Mouse (Mus musculus) gastrocnemius, postnatal 25 days (tissue): ENCODE data around the gene 4930512M02Rik. TPM values are rescaled to one million over a fixed set of nuclear protein-coding genes. Genes with fewer than 3 reads are reported as not detected.
"Not testable (repeated sequence)": the region's sequence is repeated elsewhere in the genome, so short reads cannot be mapped to it uniquely, and the experiment has no call there.

Experiments used
- DNase-seq: peaks from one replicate; pipeline ENCODE4 v3.0.0; 2022
- long read RNA-seq, 2 experiments: library from polyadenylated mRNA; stranded (forward); transcript quantifications; one replicate each; pipeline ENCODE4 v2.0.0; 2021
- total RNA-seq, 2 experiments: library from RNA; stranded (reverse); gene quantifications; 1 replicate in 1 of 2; 2 replicates in 1 of 2; pipeline ENCODE4 v1.2.3; 2021

4930512M02Rik gene
- total RNA-seq = not detected
- long read RNA-seq, experiment 1 = 0 reads
- long read RNA-seq, experiment 2 = 0 reads

DNA sequence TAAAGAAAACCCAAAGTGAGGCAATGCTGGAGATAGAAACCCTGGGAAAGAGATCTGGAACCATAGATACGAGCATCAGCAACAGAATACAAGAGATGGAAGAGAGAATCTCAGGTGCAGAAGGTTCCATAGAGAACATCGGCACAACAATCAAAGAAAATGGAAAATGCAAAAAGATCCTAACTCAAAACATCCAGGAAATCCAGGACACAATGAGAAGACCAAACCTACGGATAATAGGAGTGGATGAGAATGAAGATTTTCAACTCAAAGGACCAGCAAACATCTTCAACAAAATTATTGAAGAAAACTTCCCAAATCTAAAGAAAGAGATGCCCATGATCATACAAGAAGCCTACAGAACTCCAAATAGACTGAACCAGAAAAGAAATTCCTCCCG lies at the start of gene 4930512M02Rik:
4930512M02Rik (minus strand) TSS at position 101 of the 400 bp plus-strand sequence.
- not testable (repeated sequence) for DNase-seq

GRCm38 (mm10) chr11:11677165-11677564 lies 49.5 kb upstream of the 4930512M02Rik start:
- no peak for DNase-seq

DNA sequence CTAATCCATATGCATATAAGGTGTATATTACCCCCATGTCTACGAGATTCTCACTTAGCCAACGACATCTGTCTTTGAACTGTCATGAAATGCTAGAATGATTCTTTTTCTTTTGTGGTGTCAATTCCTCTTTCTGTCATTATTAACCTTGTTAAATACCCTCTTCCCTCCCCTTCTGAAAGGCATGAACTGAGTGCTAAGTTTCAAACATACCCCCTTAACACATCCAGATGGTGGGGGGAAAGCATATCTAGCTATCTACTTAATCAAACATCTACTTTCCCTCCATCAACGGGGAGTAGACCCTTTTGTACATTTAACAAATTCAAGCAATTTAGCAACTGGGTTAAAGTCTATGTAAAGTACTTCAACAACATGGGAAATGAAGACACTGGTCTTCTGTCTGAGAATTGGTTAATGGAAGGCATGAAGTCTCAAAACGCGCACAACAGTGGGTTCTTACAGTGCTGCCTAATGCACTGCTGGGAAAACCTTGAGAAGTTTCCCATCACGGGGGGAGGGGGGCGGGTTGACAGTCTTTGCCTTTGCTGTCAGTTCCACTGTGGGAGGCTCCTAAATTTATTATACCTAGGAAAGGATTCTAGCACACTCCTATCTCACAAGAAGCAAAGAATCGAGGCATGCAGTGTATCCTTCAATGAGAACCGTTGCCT lies 48.6 kb upstream of the 4930512M02Rik start:
- no peak for DNase-seq

DNA sequence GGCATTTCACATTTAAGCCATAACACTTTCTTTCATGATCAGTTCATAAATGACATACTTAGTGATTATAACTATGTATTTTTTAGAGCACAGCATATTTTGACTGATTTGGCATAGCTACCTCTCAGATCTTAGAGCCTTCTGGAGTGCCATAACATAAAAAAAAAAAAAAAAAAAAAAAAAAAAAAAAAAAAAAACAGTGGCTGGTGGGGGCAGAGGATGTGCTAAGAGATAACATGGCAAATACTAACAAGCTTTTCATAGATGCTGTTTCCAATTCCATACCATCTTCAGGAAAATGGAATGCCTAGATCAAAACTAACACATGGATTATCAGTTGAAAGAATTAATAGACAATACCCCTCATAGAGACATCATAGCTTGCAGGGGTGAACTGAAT lies 47.4 kb upstream of the 4930512M02Rik start:
- DNase-seq = no peak

DNA sequence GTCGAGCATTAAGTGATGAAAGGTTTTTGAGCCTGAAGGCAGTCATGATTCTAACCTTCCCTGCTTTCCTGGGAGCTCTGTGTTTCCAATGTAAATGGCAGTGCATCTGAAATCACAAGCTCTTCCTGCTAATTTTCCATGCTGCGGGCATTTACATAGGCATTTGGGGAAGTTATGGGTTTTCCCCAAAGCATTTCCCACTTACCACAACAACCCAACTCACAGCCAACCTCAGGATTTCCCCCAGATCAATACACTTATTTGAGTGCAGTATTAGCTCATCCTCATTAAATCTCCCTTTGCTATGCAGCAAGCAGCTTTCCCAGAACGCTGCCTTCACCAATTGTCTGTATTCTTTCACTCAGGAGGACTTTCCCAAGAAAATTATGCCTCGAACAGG lies 45.3 kb upstream of the 4930512M02Rik start:
- no peak for DNase-seq

- DNase-seq = no peak
These were observed 40.3 kb upstream of the 4930512M02Rik start for GRCm38 (mm10) chr11:11667922-11668290.

GRCm38 (mm10) chr11:11667254-11667921 lies 39.8 kb upstream of the 4930512M02Rik start:
- no peak for DNase-seq

- DNase-seq = no peak
These were observed 33.0 kb upstream of the 4930512M02Rik start for GRCm38 (mm10) chr11:11660651-11661050.

DNA sequence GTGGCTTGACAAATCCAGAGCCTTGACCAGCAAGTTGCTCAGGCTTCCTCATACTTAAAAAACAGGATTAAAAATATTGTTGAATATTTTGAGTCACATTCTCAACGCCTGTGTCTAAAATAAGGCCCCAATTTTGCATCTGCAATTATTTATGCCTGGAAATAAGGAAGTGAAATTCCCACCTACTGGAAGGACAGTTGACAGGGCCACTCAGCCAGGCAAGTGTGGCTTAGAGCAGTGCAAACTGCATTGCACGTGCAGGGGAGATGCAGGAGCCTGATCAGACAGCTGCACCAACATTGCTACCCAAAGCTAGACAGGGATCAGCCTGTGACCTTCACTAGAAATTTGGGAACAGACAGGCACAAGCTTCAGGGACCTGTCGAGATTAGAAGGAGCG lies 31.2 kb upstream of the 4930512M02Rik start:
- no peak for DNase-seq

DNA sequence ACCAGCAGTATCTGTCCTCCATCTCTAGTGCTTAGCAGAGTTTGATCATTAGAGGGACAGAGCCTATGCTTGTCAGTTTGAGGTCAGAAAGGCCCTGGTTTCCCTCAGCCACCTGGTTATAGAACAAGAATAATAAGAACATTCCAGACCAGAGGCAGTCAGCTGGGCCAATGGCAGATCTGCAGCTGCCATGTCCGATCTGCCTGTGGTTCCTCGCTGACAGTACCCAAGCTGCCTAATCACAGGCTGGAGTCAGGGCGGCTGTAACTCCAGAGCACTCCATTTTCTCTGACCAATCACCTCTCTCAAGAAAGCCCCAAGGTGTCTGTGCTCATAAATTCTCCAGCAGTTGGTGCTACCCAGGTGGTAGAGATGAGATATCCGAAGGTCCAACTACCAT lies 30.0 kb upstream of the 4930512M02Rik start:
- no peak for DNase-seq

DNA sequence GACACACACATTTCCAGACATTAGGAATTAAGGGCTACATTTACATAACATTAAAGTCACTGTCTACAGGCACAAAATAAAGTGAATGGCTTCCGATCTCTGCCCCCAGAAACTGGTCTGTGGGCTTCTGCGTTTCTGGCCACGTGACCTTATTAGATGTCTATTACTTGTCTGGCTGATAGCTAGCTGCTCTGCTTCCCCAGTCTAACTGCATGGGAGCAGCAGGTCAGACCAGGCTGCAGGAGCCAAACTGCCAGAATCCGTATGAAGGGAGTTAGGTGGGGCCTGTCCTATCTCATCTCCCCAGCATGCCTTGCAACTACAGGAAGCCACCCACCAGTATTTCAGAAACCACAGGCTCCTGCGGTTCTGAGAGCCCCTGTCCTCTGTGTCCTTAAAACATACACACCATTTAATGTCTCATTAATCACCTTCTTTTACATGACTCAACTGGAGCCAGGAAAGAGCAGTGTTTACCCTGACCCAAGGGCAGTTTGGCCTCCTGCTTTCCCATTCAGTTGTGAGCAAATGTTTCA lies 29.4 kb upstream of the 4930512M02Rik start:
- DNase-seq = no peak

DNA sequence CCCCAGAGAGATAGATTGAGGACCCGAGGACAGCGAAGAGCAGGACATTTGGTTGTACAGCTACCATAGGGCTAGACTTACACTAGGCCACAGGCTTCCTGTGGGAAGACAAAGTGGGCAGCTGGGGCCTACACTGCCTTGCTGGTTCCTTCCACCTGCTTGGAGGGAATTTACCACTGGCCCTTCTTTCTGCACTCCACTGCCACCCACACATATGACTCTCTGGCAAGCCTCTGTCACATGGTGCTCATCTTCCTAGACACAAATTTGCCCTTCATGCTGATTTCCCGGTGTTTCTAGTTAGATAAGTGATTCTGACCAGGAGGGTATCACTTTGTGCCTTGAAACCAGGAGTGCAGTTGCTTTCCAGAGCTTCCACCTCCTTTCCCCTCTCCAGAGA lies 28.8 kb upstream of the 4930512M02Rik start:
- DNase-seq = no peak

DNA sequence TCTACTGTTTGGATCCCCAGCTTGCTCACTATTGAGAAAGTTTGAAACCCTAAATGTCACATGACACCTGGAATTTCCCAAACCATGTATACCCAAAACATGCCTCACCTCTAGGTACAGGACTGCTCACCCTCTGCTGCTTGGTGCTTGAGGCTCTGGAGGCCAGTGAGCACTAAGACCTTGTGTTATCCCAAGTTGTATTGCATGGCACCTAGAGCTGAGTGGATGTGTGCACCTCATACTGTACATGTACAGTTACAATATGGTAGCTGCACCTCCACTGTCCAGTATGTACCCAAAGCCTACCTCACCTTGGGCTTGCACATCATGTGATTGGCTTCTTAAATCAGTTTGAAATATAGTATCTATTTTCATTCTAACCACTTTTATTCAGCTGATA lies 16.7 kb upstream of the 4930512M02Rik start:
- no peak for DNase-seq

GRCm38 (mm10) chr11:11624073-11624705 lies 3.4 kb downstream of the 4930512M02Rik start:
- DNase-seq = no peak

DNA sequence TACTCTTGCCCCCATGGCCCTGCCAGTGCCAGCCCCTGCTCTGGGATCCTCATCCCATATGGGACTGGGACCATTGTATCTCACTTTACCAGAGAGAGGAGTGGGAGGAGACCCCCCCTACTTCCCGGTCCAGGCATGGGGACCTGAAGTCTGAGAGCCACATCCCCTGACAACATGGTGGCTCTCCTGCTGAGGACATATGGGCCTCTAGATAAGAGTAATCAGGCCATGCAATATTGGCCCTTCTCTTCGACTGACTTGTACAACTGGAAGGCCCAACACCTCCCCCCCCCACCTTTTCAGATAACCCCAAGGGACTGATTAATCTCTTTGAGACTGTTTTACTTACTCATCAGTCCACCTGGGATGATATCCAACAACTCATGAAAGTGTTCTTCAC lies 18.4 kb downstream of the 4930512M02Rik start:
- DNase-seq = no peak

- DNase-seq = no peak
These were observed 40.3 kb downstream of the 4930512M02Rik start for GRCm38 (mm10) chr11:11587327-11587726.

GRCm38 (mm10) chr11:11586423-11586822 lies 41.2 kb downstream of the 4930512M02Rik start:
- DNase-seq = no peak

DNA sequence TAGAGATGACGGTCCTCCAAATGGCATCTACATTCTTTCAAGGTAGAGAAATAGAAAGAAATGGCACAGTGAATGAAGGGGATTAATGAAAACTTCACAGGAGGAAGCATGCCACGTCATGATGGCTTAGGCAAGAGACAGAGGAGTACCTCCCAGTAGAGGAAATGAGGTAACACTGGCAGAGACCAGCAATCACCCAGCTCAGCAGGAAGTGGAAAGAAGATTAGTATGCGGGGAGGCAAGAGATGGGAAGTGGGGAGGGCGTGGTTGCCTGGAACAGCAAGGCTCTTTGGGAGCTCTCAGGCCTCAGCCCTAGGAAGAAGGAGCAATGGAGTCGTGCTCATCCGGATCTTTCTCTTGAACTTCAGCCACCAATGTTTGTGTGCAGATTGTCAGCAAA lies 53.9 kb downstream of the 4930512M02Rik start:
- no peak for DNase-seq

GRCm38 (mm10) chr11:11570747-11571146 lies 56.9 kb downstream of the 4930512M02Rik start:
- no peak for DNase-seq

DNA sequence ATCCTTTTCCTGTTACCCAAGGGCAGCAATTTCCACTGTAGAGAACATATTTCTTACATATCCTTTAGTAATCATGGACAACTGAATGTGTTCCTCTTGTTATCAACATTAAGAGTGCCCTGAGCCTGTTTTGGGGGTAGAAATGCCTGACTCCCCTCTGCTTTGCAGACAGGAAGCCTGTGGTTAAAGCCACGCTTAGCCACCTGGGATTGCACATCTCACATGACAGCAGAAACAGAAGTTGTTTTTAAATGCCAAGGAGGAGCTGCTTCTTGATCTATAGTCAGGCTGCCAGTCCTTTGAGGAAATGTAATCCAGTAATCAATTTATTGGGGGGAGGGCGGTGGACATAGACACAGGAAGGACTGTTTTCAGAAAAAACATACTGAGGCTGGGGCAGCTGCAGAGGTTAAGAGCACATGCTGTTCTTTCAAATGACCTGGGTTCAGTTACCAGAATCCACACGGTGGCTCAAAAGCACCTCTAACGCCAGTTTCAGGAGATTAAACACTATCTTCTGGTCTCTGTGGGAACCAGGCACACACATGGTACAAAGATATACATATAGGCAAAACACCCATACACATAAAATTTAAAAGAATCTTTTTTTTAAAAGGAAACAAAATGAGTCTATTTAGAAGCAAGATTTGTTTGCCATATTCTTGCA lies 58.0 kb downstream of the 4930512M02Rik start:
- DNase-seq = no peak

DNA sequence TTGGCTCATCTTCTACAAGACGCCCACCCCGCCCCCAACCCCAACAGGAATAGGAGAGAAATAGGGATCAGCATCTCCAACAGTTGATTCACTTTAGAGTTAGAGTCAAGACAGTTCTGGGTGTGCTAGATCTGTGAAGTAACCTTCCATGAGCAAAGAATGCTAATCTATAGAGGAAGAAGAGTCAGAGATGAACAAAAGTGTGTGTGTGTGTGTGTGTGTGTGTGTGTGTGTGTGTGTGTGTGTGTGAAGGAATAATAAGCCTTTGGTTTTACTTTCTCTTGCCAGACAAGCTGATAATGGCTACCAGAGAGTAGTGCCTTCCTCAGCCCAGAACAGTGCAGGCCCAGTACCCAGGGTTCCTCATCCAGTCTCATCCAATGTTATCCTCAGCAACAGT lies 59.6 kb downstream of the 4930512M02Rik start:
- no peak for DNase-seq

DNA sequence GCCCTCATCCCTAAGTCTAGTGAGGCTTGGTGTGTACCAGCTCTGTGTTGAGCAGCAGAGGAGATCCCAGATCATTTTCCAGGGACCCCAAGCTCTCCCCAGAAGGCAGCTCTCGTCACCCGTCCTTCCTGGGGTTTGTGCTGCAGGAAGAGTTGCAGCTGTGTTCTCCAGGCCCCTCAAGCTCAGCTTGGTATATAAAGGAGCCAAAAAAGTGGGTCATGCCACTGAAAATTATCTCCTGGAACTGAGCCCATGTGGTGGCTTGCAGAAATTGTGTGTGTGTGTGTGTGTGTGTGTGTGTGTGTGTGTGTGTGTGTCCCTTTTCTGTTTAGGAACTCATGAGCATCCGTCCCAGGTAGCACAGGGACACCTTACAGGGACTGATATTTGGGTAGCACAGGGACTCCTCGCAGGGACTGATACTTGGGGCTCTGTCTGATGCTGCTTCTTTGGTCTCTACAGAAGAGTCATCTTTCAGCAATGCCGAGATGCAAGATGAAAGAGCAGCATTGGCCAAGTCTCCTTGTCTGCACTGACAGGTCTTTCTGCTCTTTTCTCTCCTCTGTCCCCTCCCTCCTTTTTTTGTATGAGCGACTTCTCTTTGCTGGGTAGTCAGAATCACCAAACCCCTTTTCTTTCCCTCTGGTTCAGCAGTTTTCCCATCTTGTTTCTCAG lies 62.4 kb downstream of the 4930512M02Rik start:
- DNase-seq = no peak
